Mouse (Mus musculus) embryonic facial prominence, embryonic 11.5 days (tissue): ENCODE measurements around the gene Mllt3. TPM values are rescaled to one million over a fixed set of nuclear protein-coding genes. Genes with fewer than 3 reads are reported as not detected.

Experiments used
- ATAC-seq: fragments of 200-750 bp; cut with Nextera tagmentation; replicated peaks from 2 replicates; pipeline ENCODE4 v1.8.0; 2017; ENCODE audit warnings: low read depth; ENCODE audit not compliant: insufficient number of reproducible peaks, low FRiP score, low TSS enrichment
- DNase-seq: peaks from one replicate; pipeline ENCODE4 v3.0.0-alpha.2; 2015; ENCODE audit warnings: low spot score
- H3K27ac ChIP-seq: fragments of 300-500 bp; sonication (generic); replicated peaks from 2 replicates; pipeline ENCODE4 v1.5.1; 2014; ENCODE audit warnings: mild to moderate bottlenecking, low read depth, low read length, control low read depth
- H3K27me3 ChIP-seq: fragments of 300-500 bp; sonication (generic); 2 replicates; pipeline ENCODE4 v1.6.1; 2014; ENCODE audit warnings: mild to moderate bottlenecking, low read length, moderate library complexity, mixed read lengths; ENCODE audit not compliant: control insufficient read depth, insufficient read depth
- H3K36me3 ChIP-seq: fragments of 300-500 bp; sonication (generic); replicated peaks from 2 replicates; pipeline ENCODE4 v1.6.1; 2014; ENCODE audit warnings: low read depth, mild to moderate bottlenecking, low read length, moderate library complexity, mixed read lengths; ENCODE audit not compliant: control insufficient read depth, insufficient read depth
- H3K4me1 ChIP-seq: fragments of 300-500 bp; sonication (generic); 2 replicates; pipeline ENCODE4 v1.6.1; 2014; ENCODE audit warnings: low read length, mixed read lengths; ENCODE audit not compliant: control insufficient read depth, insufficient read depth
- H3K4me2 ChIP-seq: fragments of 300-500 bp; sonication (generic); 2 replicates; pipeline ENCODE4 v1.6.1; 2014; ENCODE audit warnings: low read depth, mild to moderate bottlenecking, control low read depth, low read length, moderate library complexity
- H3K4me3 ChIP-seq: fragments of 300-500 bp; sonication (generic); 2 replicates; pipeline ENCODE4 v1.5.1; 2014; ENCODE audit warnings: low read depth, low read length, control low read depth
- H3K9ac ChIP-seq: fragments of 300-500 bp; sonication (generic); replicated peaks from 2 replicates; pipeline ENCODE4 v1.6.1; 2014; ENCODE audit warnings: mild to moderate bottlenecking, control low read depth, low read length
- H3K9me3 ChIP-seq: fragments of 300-500 bp; sonication (generic); replicated peaks from 2 replicates; pipeline ENCODE4 v1.6.1; 2016; ENCODE audit warnings: mild to moderate bottlenecking, low read length, inconsistent platforms, mixed read lengths; ENCODE audit not compliant: control insufficient read depth
- WGBS: fragments of 180-500 bp; shearing (Covaris S2); extraction: QIAGEN DNeasy Blood & Tissue Kit; methylation state at CpG from one replicate; pipeline ENCODE4 v1.1.7; 2014; 5-methylcytosine and 5-hydroxymethylcytosine counted together
- polyA plus RNA-seq: library from polyadenylated mRNA; unstranded; fragments of >200 nt; fragmentation: Nextera tagmentation; extraction: Ambion mirVana; gene quantifications from 2 replicates; pipeline ENCODE4 v1.2.1, GENCODE M21; 2014

The Mllt3 gene
- polyA plus RNA-seq, 1 experiment from 2014 or later: 70.4 TPM

- WGBS: 78% methylated on average over 2 of the region's 2 CpGs
- Histone ChIP-seq H3K9me3 (no peaks in the 10 kb centered on the region), H3K4me3 (no peak overlapping the region), H3K4me2 (no peak overlapping the region), H3K27me3 (no peaks in the 10 kb centered on the region), H3K27ac (no peak overlapping the region), H3K4me1 (no peaks in the 10 kb centered on the region), H3K36me3 (no peaks in the 10 kb centered on the region), H3K9ac (no peak overlapping the region)
- DNase-seq (no peak), ATAC-seq (no peak)
Measured at GRCm38 (mm10) chr4:87936326-87936725, 96.8 kb downstream of the Mllt3 start.

- Histone ChIP-seq H3K4me3 (no peak overlapping the region), H3K4me2 (no peak overlapping the region), H3K9me3 (no peaks in the 10 kb centered on the region), H3K27me3 (no peaks in the 10 kb centered on the region), H3K4me1 (no peaks in the 10 kb centered on the region), H3K27ac (no peak overlapping the region), H3K36me3 (no peaks in the 10 kb centered on the region), H3K9ac (no peak overlapping the region)
- DNase-seq (peak; percentile 51), ATAC-seq (0 out of 2 replicates have a peak, but pooled peaks have one; percentile 70)
- WGBS: 71% methylated on average over 4 of the region's 4 CpGs
Measured at GRCm38 (mm10) chr4:87933701-87934337, 99.3 kb downstream of the Mllt3 start.

GRCm38 (mm10) chr4:87930356-87931245 lies 102.6 kb downstream of the Mllt3 start:
- no peaks in the 10 kb centered on the region for H3K9me3 ChIP-seq
- 89% methylated on average over 8 of the region's 8 CpGs for WGBS
- H3K4me2 ChIP-seq: no peak overlapping the region
- no peak overlapping the region for H3K9ac ChIP-seq
- no peaks in the 10 kb centered on the region for H3K27me3 ChIP-seq
- ATAC-seq: no peak
- DNase-seq: no peak
- H3K36me3 ChIP-seq: no peaks in the 10 kb centered on the region
- H3K27ac ChIP-seq: no peak overlapping the region
- H3K4me1 ChIP-seq: no peaks in the 10 kb centered on the region
- no peak overlapping the region for H3K4me3 ChIP-seq

- no peak overlapping the region for H3K4me2 ChIP-seq
- H3K27me3 ChIP-seq: no peaks in the 10 kb centered on the region
- no peak overlapping the region for H3K9ac ChIP-seq
- ATAC-seq (no peak), DNase-seq (peak; percentile 47)
- no peak overlapping the region for H3K27ac ChIP-seq
- no peaks in the 10 kb centered on the region for H3K4me1 ChIP-seq
- H3K4me3 ChIP-seq: no peak overlapping the region
- WGBS: 40% methylated on average over 3 of the region's 3 CpGs
- no peaks in the 10 kb centered on the region for H3K9me3 ChIP-seq
- no peaks in the 10 kb centered on the region for H3K36me3 ChIP-seq
Measured at GRCm38 (mm10) chr4:87928603-87929199, 104.5 kb downstream of the Mllt3 start.

DNA sequence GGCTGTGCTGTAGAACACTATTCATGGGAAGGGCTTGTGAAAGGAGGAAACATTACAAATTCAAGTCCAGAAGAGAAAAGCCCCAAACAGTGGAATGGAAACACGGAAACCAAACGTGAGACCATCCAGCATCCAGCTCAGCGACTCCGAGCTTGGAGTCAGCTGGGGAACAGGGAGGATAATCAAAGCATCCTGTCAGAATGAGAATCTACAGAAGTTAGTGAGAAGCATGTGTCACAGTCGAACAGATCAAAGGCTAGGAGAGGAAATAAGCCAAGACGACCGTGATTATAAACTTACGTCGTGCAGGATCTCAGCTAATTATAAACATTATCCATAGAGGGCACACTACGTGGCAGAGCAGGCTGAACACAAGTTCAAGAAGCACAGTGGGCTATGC lies 105.8 kb downstream of the Mllt3 start:
- ATAC-seq (no peak; the same call in 1 of the 2 replicates), DNase-seq (peak; percentile 75)
- Histone ChIP-seq H3K9ac (no peak overlapping the region), H3K4me1 (no peaks in the 10 kb centered on the region), H3K27ac (0 out of 2 replicates have a peak overlapping the region, but pooled peaks have one; percentile 21), H3K4me3 (no peak overlapping the region), H3K4me2 (no peak overlapping the region), H3K36me3 (no peaks in the 10 kb centered on the region), H3K9me3 (no peaks in the 10 kb centered on the region), H3K27me3 (no peaks in the 10 kb centered on the region)
- WGBS: 35% methylated on average over 10 of the region's 10 CpGs

DNA sequence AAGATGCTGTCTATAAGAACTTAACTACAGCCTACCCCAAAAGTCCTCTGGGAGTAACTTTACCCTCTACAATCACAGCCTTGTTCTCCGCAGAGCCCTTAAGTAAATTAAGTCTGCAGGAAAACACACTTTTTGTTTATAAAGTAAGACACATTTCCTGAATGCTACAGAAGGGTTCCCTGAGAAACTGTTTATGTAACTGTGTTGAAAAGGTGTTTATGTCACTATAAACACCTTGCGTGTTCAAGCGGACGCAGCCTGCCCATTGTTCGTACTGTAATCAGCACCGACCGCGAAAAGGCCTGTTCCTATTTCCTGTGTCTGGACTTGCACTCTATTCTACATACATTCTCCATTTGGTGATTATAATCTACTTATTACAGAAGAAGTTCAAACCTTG lies 112.5 kb downstream of the Mllt3 start:
- Histone ChIP-seq H3K27ac (no peak overlapping the region), H3K4me1 (no peaks in the 10 kb centered on the region), H3K9ac (no peak overlapping the region), H3K27me3 (no peaks in the 10 kb centered on the region), H3K4me3 (no peak overlapping the region), H3K36me3 (no peaks in the 10 kb centered on the region), H3K9me3 (no peaks in the 10 kb centered on the region), H3K4me2 (no peak overlapping the region)
- no peak for ATAC-seq
- 73% methylated on average over 8 of the region's 8 CpGs for WGBS
- DNase-seq: peak; percentile 39

DNA sequence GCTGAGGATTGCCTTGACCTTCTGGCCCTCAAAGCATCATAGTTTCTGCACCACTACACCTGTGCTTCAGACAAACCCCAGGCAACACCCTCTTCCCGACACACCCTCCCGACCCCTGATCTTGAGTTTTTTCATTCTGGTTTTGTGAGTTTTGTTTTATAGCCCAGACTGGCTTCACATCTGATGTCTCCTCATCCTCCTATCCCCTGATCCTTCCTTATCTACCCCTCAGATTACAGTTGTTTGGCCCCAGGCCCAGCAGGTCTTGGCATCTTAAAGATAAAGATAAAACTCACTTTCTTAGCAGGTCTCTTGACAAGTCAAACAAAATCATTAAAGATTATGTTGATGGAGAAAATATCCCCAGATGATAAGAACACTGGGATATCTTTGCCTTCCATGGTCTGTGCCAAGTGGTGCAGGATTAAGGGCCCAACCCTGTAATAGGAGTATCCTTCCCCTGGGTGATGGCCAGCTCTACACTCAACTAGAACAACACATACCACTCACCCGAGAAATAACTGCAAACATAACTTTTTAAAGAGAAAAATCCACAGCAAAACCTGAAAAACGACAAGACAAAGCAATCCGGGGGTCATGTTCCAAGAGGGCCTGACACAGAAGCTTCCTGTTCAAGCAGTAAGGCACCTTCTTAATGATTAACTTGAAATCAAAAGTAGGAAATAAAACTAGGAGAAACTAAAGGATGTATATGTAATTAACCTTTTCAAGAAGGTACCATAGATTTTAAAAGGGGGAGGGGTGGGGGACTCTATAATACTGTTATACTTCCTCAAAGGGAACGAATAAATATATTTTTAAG lies 121.8 kb downstream of the Mllt3 start:
- Histone ChIP-seq H3K9me3 (no peaks in the 10 kb centered on the region), H3K4me3 (no peak overlapping the region), H3K27ac (no peak overlapping the region), H3K4me2 (no peak overlapping the region), H3K27me3 (no peaks in the 10 kb centered on the region), H3K4me1 (no peaks in the 10 kb centered on the region; the same call in 1 of the 2 replicates), H3K9ac (no peak overlapping the region), H3K36me3 (no peaks in the 10 kb centered on the region)
- 75% methylated on average over 6 of the region's 6 CpGs for WGBS
- ATAC-seq: no peak
- DNase-seq: no peak
